Mouse (Mus musculus) gastrocnemius, adult 18-20 months (tissue): ENCODE results near the gene Stim1. TPM values are rescaled to one million over a fixed set of nuclear protein-coding genes. Genes with fewer than 3 reads are reported as not detected.
"Not testable (repeated sequence)": the region's sequence is repeated elsewhere in the genome, so short reads cannot be mapped to it uniquely, and the experiment has no call there.

Experiments
- DNase-seq: peaks from one replicate; pipeline ENCODE4 v3.0.0; 2021; ENCODE audit warnings: low spot score
- total RNA-seq, 2 experiments: library from RNA; stranded (reverse); gene quantifications; 2 replicates each; pipeline ENCODE4 v1.2.3; 2021

Stim1 gene
- total RNA-seq, 2 experiments from 2014 or later, result 169 to 172 TPM

DNA sequence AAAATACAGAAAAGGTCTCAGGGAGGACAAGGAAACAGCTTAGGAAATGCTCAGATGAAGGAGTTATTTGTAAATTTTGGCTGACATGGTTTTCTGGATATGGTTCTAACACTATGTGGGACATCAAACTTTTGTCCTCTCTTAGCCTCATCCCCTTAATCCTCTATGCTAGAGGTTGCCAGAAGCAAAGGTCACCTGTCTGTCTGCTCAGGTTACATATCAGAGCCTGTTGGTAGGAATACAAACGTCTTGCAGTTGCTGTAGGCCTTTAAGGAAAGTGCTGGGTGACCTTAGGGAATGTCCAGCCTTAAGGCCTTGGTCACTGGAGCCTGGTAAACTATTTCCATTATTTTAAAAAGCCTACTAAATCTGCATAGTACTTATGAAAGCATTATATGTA lies 85.8 kb downstream of the Stim1 start:
- DNase-seq, result peak; percentile 50

DNA sequence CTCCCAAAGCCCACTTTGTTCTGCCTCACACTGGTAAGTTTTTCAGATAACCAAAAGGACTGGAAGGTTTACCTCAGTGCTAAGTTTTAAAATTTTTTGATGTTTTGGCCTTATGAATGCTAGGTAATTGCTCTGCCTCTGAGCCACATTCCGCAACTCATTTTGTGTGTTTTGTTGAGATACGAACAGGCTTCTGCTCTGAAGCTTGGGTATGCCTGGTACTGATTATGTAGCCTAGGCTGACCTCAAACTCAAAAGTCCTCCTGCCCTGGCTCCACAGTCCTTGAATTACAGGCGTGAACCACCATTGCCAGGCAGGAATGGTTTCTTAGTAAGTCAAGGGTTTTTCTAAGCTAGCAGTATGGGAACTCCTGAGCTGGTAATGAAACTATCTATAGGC lies 90.5 kb downstream of the Stim1 start:
- DNase-seq, result no peak

DNA sequence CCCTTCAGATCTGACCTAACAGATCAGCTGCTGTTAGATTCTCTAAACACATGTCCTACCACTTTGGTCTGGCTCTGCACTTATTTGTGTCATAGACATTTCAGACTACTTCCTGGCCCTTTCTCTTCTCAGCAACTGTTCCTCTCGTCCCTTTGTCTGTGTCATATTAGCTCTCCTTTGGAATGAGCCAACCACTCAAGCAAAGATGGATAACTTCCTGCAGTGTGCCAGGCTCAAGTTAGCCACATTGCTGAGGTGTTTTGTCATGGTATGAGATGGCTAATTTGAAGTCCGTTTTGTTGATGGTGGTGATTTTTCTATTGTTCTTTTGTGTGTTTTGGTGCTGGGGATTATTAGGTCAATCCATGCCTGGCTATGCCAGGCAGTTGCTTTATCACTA lies 93.7 kb downstream of the Stim1 start:
- no peak for DNase-seq

DNA sequence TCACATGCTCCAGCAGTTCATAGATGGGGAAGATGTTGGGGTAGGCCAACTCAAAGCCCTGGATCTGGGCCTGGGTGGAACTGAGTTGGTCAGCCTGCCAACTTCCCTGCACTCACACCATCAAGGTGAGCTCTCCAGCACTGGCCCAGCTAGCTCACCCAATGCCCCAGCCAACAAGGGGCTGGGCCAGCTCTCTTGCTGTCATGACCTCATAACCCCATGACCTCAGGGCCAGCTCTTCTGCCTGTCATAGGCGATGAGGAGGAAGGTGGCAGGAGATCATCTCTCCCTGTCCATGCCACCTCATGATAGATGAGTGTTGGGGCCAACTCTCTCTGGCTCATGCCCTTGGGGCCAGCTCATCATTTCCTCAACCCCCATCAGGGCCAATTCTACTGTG lies 96.2 kb downstream of the Stim1 start:
- no peak for DNase-seq

DNA sequence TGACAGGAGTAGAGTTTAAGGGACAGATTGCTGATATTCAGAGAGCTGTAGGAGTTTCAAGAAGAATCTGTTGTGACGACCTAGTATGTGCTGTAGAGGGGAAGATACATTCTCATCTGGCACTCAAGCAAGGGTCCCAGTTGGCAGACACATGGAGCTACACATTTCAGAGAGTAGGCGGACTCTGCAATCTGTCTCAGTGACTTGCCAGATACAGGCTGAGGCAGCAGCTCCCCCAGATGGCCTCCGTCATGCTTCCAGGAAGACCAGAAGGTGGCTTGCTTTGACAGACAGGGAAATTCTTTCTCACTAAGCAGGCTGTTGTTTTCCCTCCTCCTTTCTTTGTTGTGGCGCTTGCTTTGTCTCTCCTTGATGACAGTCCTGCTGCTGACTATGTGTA lies 102.1 kb downstream of the Stim1 start:
- DNase-seq, result peak; percentile 40

DNA sequence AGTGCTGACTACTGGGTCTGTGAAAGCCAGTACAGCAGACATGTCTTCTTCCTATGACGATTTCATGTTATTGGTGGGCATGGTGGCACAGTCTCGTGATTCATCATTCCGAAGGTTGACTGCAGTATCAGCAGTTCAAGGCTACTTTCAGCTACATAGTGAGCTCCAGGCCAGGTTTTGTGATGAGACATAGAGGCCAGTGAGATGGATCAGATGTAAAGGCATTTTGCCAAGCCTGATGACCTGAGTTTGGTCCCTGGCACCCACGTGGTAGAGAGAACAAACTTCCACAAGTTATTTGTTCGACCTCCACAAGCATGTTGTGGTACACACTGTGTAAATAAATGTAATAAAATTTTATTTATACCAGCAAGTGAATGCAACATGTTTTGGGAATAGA lies 102.9 kb downstream of the Stim1 start:
- no peak for DNase-seq

DNA sequence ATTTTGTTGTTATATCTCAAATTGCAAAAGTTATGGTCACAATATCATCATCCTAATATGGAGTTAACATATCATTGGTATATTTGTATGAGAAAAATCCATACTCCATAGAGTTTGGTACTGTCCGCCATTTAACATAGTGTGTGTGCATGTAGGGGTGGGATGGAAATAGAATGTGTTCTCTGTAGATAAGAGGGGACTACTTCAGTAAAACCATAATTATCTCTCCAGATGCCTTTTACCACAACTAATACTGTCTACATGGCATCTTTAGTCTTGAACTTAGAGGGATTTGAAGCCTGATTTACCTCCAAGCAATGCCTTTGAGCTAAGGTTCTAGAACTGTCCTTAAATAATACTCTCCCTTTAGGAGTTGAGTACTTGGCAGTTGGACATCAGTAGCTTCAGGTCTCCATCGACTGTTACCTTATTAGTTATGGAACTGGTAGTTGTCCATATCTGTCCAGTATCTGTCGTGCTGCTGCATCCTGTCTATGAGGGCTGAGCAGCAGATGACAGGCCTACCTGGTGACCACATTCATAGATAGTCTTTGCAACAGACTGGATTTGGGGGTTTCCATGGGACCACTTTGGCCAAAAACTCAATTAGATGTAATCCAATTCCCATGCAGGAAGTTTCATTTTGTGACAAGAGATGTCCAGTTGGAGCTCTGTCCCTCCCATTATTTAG lies 105.9 kb downstream of the Stim1 start:
- no peak for DNase-seq

DNA sequence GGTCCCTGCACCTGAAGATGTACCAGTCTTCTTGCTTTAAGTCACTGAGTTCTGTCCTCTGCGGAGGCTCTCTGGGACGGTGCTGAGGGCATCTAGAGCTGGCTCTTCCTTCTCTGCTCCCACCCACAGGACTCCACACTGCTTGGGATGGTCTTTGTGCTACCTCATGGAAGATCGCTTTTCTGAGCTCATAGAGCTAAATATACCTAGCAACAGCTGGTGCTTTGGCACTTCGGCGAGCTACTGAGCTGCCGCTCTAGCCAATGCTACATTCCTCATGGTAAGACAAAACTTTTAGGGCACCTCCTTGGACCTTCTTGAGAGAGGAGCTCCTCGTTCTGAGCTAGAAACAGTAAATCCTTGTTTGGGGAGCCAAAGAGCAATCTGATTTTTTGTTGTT lies 115.6 kb downstream of the Stim1 start:
- peak; percentile 80 for DNase-seq

DNA sequence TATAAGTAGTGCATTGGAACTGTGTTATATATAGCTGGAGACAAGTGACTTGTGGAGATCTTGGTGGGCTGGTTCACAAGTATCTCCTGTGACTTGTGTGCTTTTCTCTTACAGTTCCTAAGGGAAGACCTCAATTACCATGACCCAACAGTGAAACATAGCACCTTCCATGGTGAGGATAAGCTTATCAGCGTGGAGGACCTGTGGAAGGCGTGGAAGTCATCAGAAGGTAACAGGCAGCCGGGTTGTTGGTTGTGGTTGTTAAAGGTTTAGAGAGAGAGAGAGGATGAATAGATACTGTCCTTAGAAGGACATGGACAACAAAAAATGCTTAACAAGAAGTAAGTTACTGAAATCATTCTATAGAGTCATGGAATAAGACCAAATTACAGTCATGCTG lies 118.4 kb downstream of the Stim1 start:
- no peak for DNase-seq

DNA sequence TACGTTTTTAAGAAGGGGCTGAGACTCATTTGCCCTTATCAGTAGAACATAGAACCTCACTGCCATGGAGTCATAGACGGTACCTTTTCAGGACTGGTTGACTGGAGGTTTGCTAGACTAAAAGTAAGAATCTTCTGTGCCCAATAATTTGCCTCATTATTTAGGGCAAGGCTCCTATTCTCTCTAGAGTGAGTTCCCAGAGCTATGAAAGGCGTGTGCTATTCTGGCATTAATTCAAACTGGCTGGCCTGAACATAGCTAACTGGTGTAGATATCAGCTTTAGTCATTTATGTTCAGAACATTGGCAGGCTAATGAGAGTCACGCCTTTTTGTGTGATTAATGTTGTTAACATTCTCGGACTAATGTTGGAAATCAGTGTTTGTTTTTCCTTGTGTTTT lies 121.5 kb downstream of the Stim1 start:
- DNase-seq, result peak; percentile 74

DNA sequence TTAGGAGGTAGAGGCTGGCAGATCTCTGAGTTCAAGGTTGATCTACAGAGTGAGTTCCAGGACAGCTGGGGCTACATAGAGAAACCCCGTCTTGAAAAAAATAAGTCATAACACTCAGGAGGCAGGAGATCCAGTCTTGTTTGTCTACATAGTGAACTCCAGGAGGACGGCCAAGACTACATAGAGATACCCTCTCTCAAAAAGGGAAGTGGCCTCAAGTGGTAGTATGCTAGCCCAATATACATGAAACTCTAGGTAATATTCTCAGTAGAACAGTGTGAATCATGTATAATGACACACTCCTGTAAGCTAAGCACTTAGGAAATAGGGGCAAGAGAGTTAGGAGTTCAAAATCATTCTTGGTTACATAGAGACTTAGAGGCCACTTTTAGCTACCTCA lies 126.3 kb downstream of the Stim1 start:
- DNase-seq, result no peak

DNA sequence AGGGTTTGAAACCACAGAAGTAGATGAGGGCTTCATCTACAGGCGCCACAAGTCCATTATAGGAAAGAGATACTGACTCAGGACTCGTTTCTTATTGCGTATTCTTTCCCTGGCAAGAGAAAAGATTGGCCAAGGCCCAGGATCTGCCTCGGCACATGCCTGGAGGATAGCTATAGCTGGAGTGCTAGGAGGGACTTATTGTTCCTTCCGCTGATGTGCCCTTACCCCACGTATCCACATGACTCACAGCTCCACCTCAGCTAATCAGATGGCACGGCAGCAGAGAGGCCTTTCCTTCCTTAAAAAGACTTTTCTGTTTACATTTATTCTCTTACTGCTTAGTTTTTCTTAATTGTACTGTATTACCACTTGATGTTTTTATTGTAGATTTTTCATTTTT lies 128.3 kb downstream of the Stim1 start:
- peak; percentile 50 for DNase-seq

DNA sequence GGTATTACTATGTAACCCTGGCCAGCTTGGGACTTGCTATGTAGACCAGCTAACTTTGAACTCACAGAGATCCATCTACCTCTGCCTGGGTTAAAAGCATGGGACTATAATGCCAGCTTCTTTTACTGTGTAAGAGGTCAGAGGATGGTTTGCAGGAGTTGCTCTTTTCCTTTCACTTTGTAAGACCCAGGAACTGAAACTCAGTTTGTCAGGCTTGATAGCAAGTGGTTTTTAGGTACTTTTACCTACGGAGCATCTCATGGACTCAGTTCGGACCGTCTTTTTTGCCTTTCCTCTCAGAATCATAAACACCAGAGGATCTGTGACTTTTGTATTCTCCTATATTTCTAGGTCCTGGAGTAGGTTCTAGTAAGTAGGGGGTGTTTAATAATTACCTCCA lies 128.7 kb downstream of the Stim1 start:
- no peak for DNase-seq

DNA sequence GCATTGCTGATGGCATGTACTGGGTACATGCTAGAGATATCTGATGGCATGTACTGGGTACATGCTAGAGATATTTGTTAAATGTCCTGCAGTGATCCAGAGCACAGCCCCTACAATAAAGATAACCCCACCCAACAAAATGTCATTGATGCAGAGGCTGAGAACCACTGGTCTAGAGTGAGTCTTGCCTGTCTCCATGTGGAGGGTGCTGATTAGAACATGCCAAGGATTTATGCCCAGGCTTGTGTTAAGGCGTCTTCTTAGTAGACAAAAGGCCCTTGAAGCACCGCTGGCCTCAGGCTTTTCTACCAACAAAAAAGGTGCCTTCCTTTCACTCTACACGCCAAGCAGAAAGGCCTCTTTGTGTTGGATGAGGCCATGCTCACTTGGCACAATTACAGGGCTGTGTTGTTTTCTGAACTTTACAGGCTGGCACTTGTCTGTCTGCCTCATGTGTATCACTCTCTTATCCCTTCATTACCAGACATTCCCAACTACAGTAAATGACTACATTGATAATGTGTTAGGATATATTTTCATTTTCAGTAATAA lies 131.7 kb downstream of the Stim1 start:
- no peak for DNase-seq

DNA sequence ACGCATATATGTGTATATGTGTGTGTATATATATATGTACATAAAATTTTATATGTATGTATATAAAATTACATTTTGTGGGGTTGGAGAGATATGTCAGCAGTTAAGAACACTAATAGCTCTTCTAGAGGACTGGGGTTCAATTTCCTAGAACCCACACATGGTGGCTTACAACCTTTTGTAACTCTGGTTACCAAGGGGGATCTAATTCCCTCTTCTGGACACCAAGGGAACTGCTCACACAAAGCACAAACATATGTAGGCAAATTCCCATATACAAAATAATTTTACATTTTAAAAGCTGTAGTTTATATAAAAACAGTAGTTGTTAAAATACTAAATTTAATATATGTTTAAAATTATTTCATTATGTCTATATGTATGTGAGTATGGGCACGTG lies 136.5 kb downstream of the Stim1 start:
- no peak for DNase-seq

DNA sequence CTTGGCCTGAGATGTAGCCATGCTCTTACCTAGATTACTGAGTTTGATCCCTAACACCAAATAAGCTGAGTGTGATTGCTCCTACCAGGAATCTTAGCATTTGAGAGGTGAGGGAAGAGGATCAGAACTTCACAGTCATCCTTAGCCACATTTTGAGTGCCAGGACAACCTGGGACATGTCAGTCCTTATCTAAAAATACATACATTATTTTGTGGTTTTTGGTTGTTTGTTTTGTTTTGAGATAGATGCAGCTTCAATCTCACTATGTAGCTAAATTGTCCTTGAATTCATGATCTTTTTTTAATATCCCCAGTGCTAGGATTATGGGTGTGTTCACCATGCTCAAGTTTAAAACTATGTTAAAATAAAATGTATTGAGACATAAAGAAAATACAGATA lies 139.8 kb downstream of the Stim1 start:
- no peak for DNase-seq

DNA sequence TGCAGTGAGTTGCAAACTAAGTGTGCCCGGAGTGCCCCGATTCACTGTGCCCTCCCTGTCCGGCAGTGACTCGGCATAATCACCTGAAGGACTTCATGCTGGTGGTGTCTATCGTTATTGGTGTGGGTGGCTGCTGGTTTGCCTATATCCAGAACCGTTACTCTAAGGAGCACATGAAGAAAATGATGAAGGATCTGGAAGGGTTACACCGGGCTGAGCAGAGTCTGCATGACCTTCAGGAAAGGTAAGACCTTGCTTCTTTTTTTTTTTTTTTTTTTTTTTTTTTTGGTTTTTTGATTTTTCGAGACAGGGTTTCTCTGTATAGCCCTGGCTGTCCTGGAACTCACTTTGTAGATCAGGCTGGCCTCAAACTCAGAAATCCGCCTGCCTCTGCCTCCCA lies 147.7 kb downstream of the Stim1 start:
- DNase-seq, result not testable (repeated sequence)

DNA sequence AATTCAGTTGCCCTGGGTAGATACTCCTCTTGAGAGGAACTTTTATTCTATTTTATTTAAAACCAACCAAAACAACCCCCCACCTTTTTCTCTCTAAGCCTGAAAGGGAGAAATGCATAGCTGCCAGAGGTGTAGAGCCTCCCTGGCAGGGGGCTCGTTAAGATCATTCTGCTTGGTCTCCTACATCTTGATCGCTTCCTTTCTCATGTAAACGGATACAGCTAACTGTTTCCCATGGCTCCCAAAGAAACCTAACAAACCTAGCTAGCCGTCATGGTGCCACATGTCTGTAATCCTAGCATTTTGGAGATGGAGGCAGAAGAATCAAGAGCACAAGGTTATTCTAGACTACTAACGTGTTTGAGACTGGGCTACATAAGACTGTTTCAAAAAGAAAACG lies 148.2 kb downstream of the Stim1 start:
- no peak for DNase-seq

DNA sequence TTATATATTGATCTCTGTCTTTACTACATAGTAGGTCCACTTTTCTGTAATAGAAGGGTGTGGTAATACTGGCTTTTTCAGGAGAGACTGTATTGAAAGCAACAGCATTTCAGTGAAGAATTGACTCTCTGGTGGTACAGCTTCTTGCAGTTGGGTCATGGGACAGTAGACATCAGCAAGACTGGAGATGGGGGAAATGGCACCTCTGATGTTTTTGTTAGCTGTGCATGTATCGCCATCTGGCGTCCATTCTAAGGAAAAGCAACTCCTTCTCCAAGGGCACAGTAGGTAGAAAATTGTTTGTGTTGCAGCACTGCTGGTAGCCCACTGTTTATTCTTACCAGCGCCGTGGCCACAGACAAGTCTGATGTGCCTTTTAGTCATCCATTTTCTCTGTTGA lies 149.8 kb downstream of the Stim1 start:
- DNase-seq, result peak; percentile 58

DNA sequence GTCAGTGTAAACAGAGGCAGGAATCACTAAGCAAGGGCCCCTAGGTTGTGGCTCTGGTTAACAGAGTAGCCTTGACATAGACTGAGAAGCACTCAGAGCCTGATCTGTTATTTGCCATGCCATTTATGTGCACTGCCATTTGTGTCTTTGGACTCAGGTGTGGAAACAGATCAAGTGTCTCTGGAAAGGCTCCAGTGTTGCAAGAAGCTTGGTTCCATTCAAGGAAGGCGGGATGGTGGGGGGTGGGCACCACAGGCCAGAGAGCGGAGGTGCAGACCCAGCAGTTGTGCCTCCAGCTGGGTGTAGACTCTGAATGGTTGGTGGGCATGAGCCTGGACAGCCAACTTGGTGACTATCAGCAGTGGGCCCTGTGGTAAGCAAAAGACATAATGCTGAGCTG lies 154.4 kb downstream of the Stim1 start:
- DNase-seq, result peak; percentile 35

DNA sequence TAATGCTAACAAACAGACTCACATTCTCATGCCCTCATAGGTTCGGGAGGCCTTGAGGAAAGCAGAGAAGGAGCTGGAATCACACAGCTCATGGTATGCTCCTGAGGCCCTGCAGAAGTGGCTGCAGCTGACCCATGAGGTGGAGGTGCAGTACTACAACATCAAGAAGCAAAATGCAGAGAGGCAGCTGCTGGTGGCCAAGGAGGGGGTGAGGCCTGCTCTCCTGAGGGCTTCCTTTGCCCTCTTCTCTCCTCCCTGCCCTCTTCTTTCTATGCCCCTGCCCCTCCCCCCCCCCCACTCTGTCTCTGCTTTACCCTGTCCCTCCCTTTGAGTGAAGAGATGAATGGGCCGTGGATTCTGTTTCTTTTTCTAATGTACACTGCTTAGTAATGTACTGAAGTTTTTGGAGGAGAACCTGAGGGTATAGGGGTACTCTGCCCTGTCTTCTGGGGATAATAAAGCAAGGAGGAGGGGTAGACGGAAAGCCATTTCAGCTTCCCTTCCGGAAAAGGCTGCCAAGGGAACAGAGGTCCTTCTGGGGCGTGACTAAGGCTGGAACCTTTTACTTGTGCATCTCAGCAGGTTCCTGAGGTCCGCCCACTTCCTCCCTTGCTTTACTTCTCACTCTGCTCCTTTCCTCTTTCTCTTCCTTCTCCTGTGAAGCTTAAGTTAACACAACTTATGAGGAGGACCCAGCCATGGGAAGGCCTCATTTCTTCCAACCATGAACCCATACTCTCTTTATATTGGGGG lies 158.5 kb downstream of the Stim1 start:
- no peak for DNase-seq

DNA sequence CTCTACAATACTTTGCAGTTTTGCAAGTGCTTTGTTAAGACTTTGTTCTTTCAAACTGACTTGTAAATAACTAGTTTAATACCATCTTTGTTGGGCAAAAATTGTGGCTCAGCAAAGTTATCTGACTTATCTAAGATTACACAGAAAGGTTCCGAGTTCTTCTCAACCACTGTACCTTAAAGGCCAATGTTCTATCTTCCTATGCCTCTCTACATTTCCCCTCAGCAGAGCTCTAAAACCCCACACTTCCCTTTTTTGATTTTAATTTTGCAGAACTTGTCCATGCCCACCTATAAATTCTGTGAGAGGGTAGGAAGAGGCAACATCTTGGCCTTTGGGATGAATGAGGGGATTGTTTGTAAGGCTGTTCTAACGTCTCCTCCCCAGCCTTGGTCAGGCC lies 166.7 kb downstream of the Stim1 start:
- no peak for DNase-seq
